Mouse (Mus musculus): ENCODE measurements around the gene Pla2g2e. TPM values are rescaled to one million over a fixed set of nuclear protein-coding genes. Genes with fewer than 3 reads are reported as not detected.

Pla2g2e gene
- total RNA-seq (2014; rRNA removed) (not detected in 2 replicates), polyA plus RNA-seq (2015; fragmentation: Nextera tagmentation; extraction: Ambion mirVana) (not detected in 2 replicates)

DNA sequence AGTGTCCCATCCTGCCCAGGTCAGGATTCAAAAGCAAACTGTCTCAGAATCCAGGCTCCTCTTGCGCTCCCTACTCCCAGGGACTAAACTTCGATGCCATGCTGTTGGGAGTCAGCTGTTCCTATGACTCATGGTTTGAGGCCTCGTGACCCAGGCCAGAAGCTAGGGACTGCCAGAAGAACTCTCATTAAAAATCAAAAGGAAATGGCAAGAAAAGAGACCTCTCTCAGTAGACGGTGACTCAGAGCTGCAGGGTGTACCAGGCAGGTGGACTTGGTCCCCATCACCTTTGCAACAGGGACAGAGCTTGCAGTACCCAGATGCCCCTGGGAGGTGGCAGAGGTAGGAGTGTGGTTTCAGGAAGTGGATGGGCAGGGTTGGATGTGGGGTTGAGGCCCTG is at the start of gene Pla2g2e:
Pla2g2e (plus strand) TSS at position 212 of the 400 bp plus-strand sequence.
- Histone ChIP-seq H3K27me3 (ENCODE audit: insufficient read depth, low read length) (no peaks in the 10 kb centered on the region), H3K27ac (ENCODE audit: low read depth, low read length) (no peak within 1 kb of the TSS), H3K4me3 (ENCODE audit: low read depth, low read length) (no peak within 1 kb of the TSS), H3K4me2 (ENCODE audit: low read depth, low read length, poor library complexity, severe bottlenecking) (no peak within 1 kb of the TSS), H3K9me3 (ENCODE audit: low read length) (no peaks in the 10 kb centered on the region), H3K9ac (replicated peaks; ENCODE audit: low read length, poor library complexity, severe bottlenecking) (no peak within 1 kb of the TSS), H3K4me1 (ENCODE audit: insufficient read depth, low read length) (no peaks in the 10 kb centered on the region), H3K36me3 (ENCODE audit: insufficient read depth, low read length) (no peaks in the 10 kb centered on the region)
- ATAC-seq (ENCODE audit: low FRiP score) (no peak), DNase-seq (ENCODE audit: low spot score) (no peak)
- TF ChIP-seq CTCF (IDR thresholded peaks at IDR 0.05) = no peak
- WGBS = 83% methylated on average over 4 of the region's 4 CpGs

DNA sequence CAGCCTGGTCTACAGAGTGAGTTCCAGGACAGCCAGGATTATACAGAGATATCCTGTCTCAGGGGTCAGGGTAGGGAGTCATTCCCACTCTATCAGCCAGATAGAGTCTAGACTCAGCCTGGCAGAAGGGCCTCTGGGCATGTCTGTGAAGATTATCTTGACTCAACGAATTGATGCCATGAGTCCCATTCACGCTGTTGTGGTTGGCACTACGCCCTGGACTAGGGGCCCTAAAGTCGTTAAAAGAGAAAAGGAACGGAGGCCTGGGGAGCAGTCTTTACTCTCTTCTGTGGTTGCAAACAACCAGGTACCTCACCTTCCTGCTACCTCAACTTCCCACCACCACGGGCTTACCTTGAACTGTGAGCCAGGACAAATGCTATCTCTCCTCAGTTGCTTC is 37.9 kb upstream of the Pla2g2e start:
- 72% methylated on average over 6 of the region's 6 CpGs for WGBS
- DNase-seq (ENCODE audit: low spot score) (no peak), ATAC-seq (ENCODE audit: low FRiP score) (no peak)
- no peak for TF ChIP-seq CTCF (IDR thresholded peaks at IDR 0.05)
- no peaks in the 10 kb centered on the region for H3K27me3 ChIP-seq (ENCODE audit: insufficient read depth, low read length)
- H3K4me3 ChIP-seq (ENCODE audit: low read depth, low read length) = no peak overlapping the region
- H3K27ac ChIP-seq (ENCODE audit: low read depth, low read length) = no peak overlapping the region
- 0 out of 2 replicates have a peak, but pooled peaks cover 4% of the 10 kb centered on the region for H3K9me3 ChIP-seq (ENCODE audit: low read length)
- H3K4me1 ChIP-seq (ENCODE audit: insufficient read depth, low read length) = no peaks in the 10 kb centered on the region
- H3K9ac ChIP-seq (replicated peaks; ENCODE audit: low read length, poor library complexity, severe bottlenecking) = no peak overlapping the region
- H3K36me3 ChIP-seq (ENCODE audit: insufficient read depth, low read length) = no peaks in the 10 kb centered on the region
- H3K4me2 ChIP-seq (ENCODE audit: low read depth, low read length, poor library complexity, severe bottlenecking) = no peak overlapping the region

DNA sequence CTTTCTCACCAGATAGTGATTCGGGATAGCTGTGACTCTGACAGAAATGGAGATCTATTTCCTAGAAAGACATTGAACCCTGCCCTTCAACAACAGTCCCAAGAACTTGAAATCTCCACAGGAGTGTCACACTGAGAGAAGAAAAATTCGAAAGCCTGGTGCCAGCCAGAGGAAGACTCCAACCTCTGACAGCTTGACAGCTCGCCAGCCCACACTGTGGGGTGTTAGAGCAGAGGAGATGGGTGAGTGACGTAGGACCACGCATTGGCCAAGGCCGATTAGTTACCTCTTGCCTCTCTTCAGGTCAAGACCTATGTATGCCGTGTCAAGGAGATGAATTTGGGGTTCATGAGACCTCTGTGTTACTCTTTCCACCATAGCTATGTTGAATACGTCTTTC is 37.0 kb upstream of the Pla2g2e start:
- 84% methylated on average over 8 of the region's 8 CpGs for WGBS
- no peak for TF ChIP-seq CTCF (IDR thresholded peaks at IDR 0.05)

DNA sequence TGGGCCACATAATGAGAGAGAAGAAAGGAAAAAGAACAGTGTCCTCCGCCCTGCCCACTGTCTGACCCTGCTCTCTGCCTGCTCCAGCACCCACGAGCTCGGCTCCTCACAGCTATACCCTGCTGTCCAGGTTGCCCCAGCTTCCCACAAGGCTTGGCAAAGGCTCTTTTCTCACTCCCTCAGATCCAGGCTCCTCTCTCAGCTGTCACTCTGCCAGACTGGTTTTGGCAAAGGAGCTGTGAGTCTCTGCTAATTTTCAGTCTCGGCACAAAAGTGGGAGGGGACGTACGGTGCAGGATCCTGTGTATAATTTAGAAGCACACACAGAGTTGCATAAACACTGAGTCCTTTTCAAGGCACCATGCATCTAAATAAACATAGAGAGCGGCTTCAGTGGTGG is 36.4 kb upstream of the Pla2g2e start:
- DNase-seq (ENCODE audit: low spot score) (peak; percentile 80), ATAC-seq (ENCODE audit: low FRiP score) (no peak)
- no peak overlapping the region for H3K4me3 ChIP-seq (ENCODE audit: low read depth, low read length)
- H3K4me1 ChIP-seq (ENCODE audit: insufficient read depth, low read length) = no peaks in the 10 kb centered on the region
- WGBS = 78% methylated on average over 7 of the region's 7 CpGs
- no peak overlapping the region for H3K27ac ChIP-seq (ENCODE audit: low read depth, low read length)
- H3K9ac ChIP-seq (replicated peaks; ENCODE audit: low read length, poor library complexity, severe bottlenecking) = no peak overlapping the region
- H3K9me3 ChIP-seq (ENCODE audit: low read length) = 0 out of 2 replicates have a peak, but pooled peaks cover 4% of the 10 kb centered on the region
- H3K4me2 ChIP-seq (ENCODE audit: low read depth, low read length, poor library complexity, severe bottlenecking) = no peak overlapping the region
- H3K36me3 ChIP-seq (ENCODE audit: insufficient read depth, low read length) = no peaks in the 10 kb centered on the region
- no peaks in the 10 kb centered on the region for H3K27me3 ChIP-seq (ENCODE audit: insufficient read depth, low read length)
- no peak for TF ChIP-seq CTCF (IDR thresholded peaks at IDR 0.05)

More for the DNA sequence above, 37.0 kb upstream of the Pla2g2e start:
- no peaks in the 10 kb centered on the region for H3K36me3 ChIP-seq (ENCODE audit: insufficient read depth, low read length)
- no peak overlapping the region for H3K4me2 ChIP-seq (ENCODE audit: low read depth, low read length, poor library complexity, severe bottlenecking)
- no peak overlapping the region for H3K27ac ChIP-seq (ENCODE audit: low read depth, low read length)
- DNase-seq (ENCODE audit: low spot score) (no peak), ATAC-seq (ENCODE audit: low FRiP score) (no peak)
- H3K4me3 ChIP-seq (ENCODE audit: low read depth, low read length) = no peak overlapping the region
- H3K9ac ChIP-seq (replicated peaks; ENCODE audit: low read length, poor library complexity, severe bottlenecking) = no peak overlapping the region
- H3K27me3 ChIP-seq (ENCODE audit: insufficient read depth, low read length) = no peaks in the 10 kb centered on the region
- H3K9me3 ChIP-seq (ENCODE audit: low read length) = 0 out of 2 replicates have a peak, but pooled peaks cover 4% of the 10 kb centered on the region
- H3K4me1 ChIP-seq (ENCODE audit: insufficient read depth, low read length) = no peaks in the 10 kb centered on the region

DNA sequence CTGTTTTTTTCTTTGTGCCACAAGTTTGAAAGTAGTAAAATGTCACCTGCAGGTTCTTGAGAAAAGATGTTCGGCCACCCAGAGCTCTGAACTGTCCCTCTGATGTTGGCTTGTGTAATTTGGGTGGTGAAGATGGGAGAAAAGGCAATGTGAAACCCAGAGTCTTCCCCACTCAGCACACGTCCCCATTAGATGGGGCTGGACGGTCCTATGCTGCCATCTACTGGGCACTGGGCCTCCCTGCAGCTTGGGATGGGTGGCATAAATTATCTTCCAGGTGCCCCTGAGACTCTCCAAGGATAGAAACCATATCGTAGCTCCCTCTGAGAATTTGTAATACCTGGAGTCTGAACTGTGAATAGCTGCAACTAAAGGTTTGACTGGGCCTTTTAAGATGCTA is 26.3 kb upstream of the Pla2g2e start:
- TF ChIP-seq CTCF (IDR thresholded peaks at IDR 0.05) = peak; percentile 100
- H3K4me1 ChIP-seq (ENCODE audit: insufficient read depth, low read length) = 0 out of 2 replicates have a peak, but pooled peaks cover 3% of the 10 kb centered on the region
- no peak overlapping the region for H3K27ac ChIP-seq (ENCODE audit: low read depth, low read length)
- H3K9ac ChIP-seq (replicated peaks; ENCODE audit: low read length, poor library complexity, severe bottlenecking) = no peak overlapping the region
- ATAC-seq (ENCODE audit: low FRiP score) (no peak), DNase-seq (ENCODE audit: low spot score) (peak; percentile 79)
- no peak overlapping the region for H3K4me3 ChIP-seq (ENCODE audit: low read depth, low read length)
- H3K36me3 ChIP-seq (ENCODE audit: insufficient read depth, low read length) = no peaks in the 10 kb centered on the region
- no peaks in the 10 kb centered on the region for H3K27me3 ChIP-seq (ENCODE audit: insufficient read depth, low read length)
- no peaks in the 10 kb centered on the region for H3K9me3 ChIP-seq (ENCODE audit: low read length)
- H3K4me2 ChIP-seq (ENCODE audit: low read depth, low read length, poor library complexity, severe bottlenecking) = no peak overlapping the region
- WGBS = 3% methylated on average over 4 of the region's 4 CpGs

DNA sequence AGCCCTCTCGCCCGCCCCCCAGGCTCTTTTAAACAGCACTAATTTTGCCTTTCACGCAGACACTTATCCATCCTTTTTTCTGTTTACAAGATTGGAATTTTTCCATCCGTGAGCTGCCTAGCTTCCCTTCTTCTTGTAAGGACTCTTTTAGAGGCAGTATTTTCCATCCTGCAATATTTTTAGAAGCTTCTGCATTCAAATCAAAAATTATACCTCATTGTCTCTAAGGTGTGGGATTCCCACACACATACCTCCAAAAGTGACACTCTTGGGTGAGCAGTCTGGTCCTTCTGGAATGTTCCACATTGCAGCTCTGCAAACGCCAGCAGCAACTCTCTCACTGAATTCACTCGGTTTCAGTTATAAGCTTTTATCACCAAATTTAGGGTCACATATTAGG is 24.8 kb upstream of the Pla2g2e start:
- Histone ChIP-seq H3K27me3 (ENCODE audit: insufficient read depth, low read length) (no peaks in the 10 kb centered on the region), H3K9me3 (ENCODE audit: low read length) (no peaks in the 10 kb centered on the region), H3K4me2 (ENCODE audit: low read depth, low read length, poor library complexity, severe bottlenecking) (no peak overlapping the region), H3K36me3 (ENCODE audit: insufficient read depth, low read length) (no peaks in the 10 kb centered on the region), H3K9ac (replicated peaks; ENCODE audit: low read length, poor library complexity, severe bottlenecking) (no peak overlapping the region), H3K4me3 (ENCODE audit: low read depth, low read length) (no peak overlapping the region), H3K4me1 (ENCODE audit: insufficient read depth, low read length) (0 out of 2 replicates have a peak, but pooled peaks cover 3% of the 10 kb centered on the region), H3K27ac (ENCODE audit: low read depth, low read length) (no peak overlapping the region)
- ATAC-seq (ENCODE audit: low FRiP score) (no peak), DNase-seq (ENCODE audit: low spot score) (no peak)
- WGBS = 78% methylated on average over 6 of the region's 6 CpGs
- no peak for TF ChIP-seq CTCF (IDR thresholded peaks at IDR 0.05)

Data from midbrain, postnatal 0 days (tissue).